Mouse (Mus musculus): Measurements from ENCODE around the gene Cox10.

GRCm38 (mm10) chr11:64036306-64036705 is 43.0 kb downstream of the Cox10 start:
- TF ChIP-seq GATA1 (IDR thresholded peaks at IDR 0.05; ENCODE audit: borderline replicate concordance, low read length) (no peak), FLI1 (IDR thresholded peaks at IDR 0.05; ENCODE audit: low read length) (no peak)

Data from megakaryocyte, embryonic 14.5 days (primary cell).